8 mouse cellular contexts compared by ENCODE assay signal in the genomic region with DNA sequence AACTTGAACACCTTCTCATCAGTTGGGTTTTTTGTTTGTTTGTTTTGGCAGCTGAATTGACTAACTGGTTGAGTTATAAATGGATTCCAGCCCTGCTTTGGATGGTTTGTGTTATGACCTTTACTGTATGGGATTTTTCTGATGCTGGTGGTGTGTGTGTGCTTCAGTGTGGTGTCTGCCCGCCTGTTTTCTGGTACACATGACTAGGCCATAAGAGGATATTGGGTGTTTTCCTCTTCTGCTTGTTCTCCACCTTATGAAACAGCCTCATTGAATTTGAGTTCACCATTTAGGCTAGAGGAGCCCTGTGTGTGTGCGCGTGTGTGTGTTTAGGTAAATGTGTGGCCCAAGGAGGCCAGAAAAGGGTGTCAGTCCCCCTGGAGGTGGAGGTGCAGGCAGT. TPM values are rescaled to one million over a fixed set of nuclear protein-coding genes. Genes with fewer than 3 reads are reported as not detected.
DNase-seq lines count a peak whose midpoint lies in the region; ATAC-seq and TF ChIP-seq lines count a peak whose summit lies in the region.

No protein-coding gene starts in this region.

- no peak for TF ChIP-seq CTCF in liver, adult 2 months (IDR thresholded peaks at IDR 0.05; ENCODE audit: low read depth, low read length)

- no peak for TF ChIP-seq POLR2A in liver, adult 2 months (IDR thresholded peaks at IDR 0.05; ENCODE audit: extremely low read depth, insufficient read depth, low read length)
- TF ChIP-seq POLR2A in myocyte (IDR thresholded peaks at IDR 0.05; ENCODE audit: insufficient read length, low read depth) = no peak

- no peaks in the 10 kb centered on the region for H3K36me3 ChIP-seq in liver, adult 2 months (ENCODE audit: control insufficient read depth, insufficient read depth, low read length)
- H3K36me3 ChIP-seq in hindbrain, embryonic 16.5 days (ENCODE audit: control insufficient read depth, insufficient read depth, low read length) = no peaks in the 10 kb centered on the region
- no peaks in the 10 kb centered on the region for H3K36me3 ChIP-seq in myocyte (ENCODE audit: control insufficient read depth, insufficient read depth)

- no peaks in the 10 kb centered on the region for H3K27me3 ChIP-seq in liver, adult 2 months (ENCODE audit: control insufficient read depth, insufficient read depth, low read length)
- H3K27me3 ChIP-seq in hindbrain, embryonic 16.5 days (replicated peaks; ENCODE audit: control insufficient read depth, insufficient read depth, low read length) = no peaks in the 10 kb centered on the region
- H3K27me3 ChIP-seq in myocyte (ENCODE audit: control insufficient read depth, insufficient read depth, insufficient read length) = no peaks in the 10 kb centered on the region

- 0 out of 2 replicates have a peak overlapping the region, but pooled peaks have one; percentile 4 for H3K27ac ChIP-seq in liver, adult 2 months (replicated peaks; ENCODE audit: insufficient read depth, low read depth, low read length)
- peak overlapping the region; percentile 99; the same call in 1 of the 2 replicates for H3K27ac ChIP-seq in hindbrain, embryonic 16.5 days (ENCODE audit: low read depth, low read length)

- WGBS in liver, adult 2 months = 29% methylated on average over 3 of the region's 3 CpGs
- WGBS in hindbrain, embryonic 16.5 days = 67% methylated on average over 3 of the region's 3 CpGs

- ATAC-seq in hindbrain, embryonic 16.5 days = no peak

- H3K4me3 ChIP-seq in liver, adult 2 months (ENCODE audit: insufficient read depth, low read depth, low read length) = peak overlapping the region; percentile 72; the same call in 1 of the 2 replicates
- H3K4me3 ChIP-seq in hindbrain, embryonic 16.5 days (ENCODE audit: low read length) = peak overlapping the region; percentile 91
- H3K4me3 ChIP-seq in myocyte = peak overlapping the region; percentile 62

- no peak overlapping the region for H3ac ChIP-seq in myocyte (ENCODE audit: control insufficient read depth, insufficient read length)

- H3K79me2 ChIP-seq in liver, adult 2 months (ENCODE audit: control insufficient read depth, insufficient read depth, low read length) = peaks cover 18% of the 10 kb centered on the region; the same call in 1 of the 2 replicates
- H3K79me2 ChIP-seq in myocyte (ENCODE audit: control insufficient read depth, insufficient read depth) = peaks cover 59% of the 10 kb centered on the region

- no peaks in the 10 kb centered on the region for H3K9me3 ChIP-seq in hindbrain, embryonic 16.5 days (ENCODE audit: control insufficient read depth, low read length)

- DNase-seq in liver, adult 2 months (ENCODE audit: extremely low read depth, low read depth, low spot score) = peak; percentile 71
- DNase-seq in liver (no peak), ZHBTc4 (ENCODE audit: low read depth, low spot score) (peak; percentile 30)
- no peak for DNase-seq in adrenal gland, adult 8-10 months
- DNase-seq in spleen, postnatal 14 days (ENCODE audit: low spot score in 2 of 2) = no peak
- no peak for DNase-seq in right cerebral cortex, postnatal 4 days

- H3K4me1 ChIP-seq in liver, adult 2 months (ENCODE audit: control insufficient read depth, insufficient read depth, low read length) = peaks cover 9% of the 10 kb centered on the region
- peaks cover 25% of the 10 kb centered on the region for H3K4me1 ChIP-seq in hindbrain, embryonic 16.5 days (ENCODE audit: control insufficient read depth, insufficient read depth, low read depth, low read length)

- H3K9ac ChIP-seq in liver, adult 2 months (ENCODE audit: low read depth, low read length) = no peak overlapping the region
- peak overlapping the region; percentile 76 for H3K9ac ChIP-seq in hindbrain, embryonic 16.5 days (ENCODE audit: low read depth, low read length)

- peak overlapping the region; percentile 87 for H3K4me2 ChIP-seq in hindbrain, embryonic 16.5 days (ENCODE audit: low read length)
- peak overlapping the region; percentile 72 for H3K4me2 ChIP-seq in myocyte (ENCODE audit: low read depth)

TF ChIP-seq in myocyte, 11 proteins besides CTCF, POLR2A, EP300 and RAD21:
- TF ChIP-seq TCF3 (IDR thresholded peaks at IDR 0.05; ENCODE audit: insufficient read length, low read depth) (no peak), MAX (IDR thresholded peaks at IDR 0.05; ENCODE audit: low read depth) (no peak), CEBPB (IDR thresholded peaks at IDR 0.05; ENCODE audit: insufficient read depth, poor library complexity, severe bottlenecking) (no peak), TCF12 (IDR thresholded peaks at IDR 0.05; ENCODE audit: insufficient read depth, poor library complexity, severe bottlenecking) (no peak), E2F4 (IDR thresholded peaks at IDR 0.05; ENCODE audit: insufficient read depth) (no peak), REST (IDR thresholded peaks at IDR 0.05; ENCODE audit: insufficient read depth, insufficient read length) (no peak), SRF (IDR thresholded peaks at IDR 0.05; ENCODE audit: control insufficient read depth, insufficient read length, low read depth) (no peak), POLR2AphosphoS2 (IDR thresholded peaks at IDR 0.05; ENCODE audit: insufficient read length, low read depth) (no peak), USF1 (IDR thresholded peaks at IDR 0.05; ENCODE audit: low read depth) (no peak), MYOD1 (IDR thresholded peaks at IDR 0.05; ENCODE audit: control insufficient read depth in 1 of 3, insufficient read length in 2 of 3, low read depth in 2 of 3) (no peak), MYOG (IDR thresholded peaks at IDR 0.05; ENCODE audit: control insufficient read depth in 1 of 3, insufficient read depth in 1 of 3, insufficient read length in 2 of 3, low read depth in 2 of 3) (no peak)
TF ChIP-seq in myocyte: peak in this region for 0.

RNA-seq across cellular contexts. Expression of gene Txndc12, which starts 1.1 kb away (rescaled TPM):
- total RNA-seq in liver, adult 2 months (2014; rRNA removed) = 38.1 and 41.4 TPM in 2 replicates
- polyA plus RNA-seq in liver, adult 2 months (2012; rRNA removed) = 15.3 and 19.4 TPM in 2 replicates
- polyA plus RNA-seq in hindbrain, embryonic 16.5 days (2015; fragmentation: Nextera tagmentation; extraction: Ambion mirVana) = 68.7 and 70.4 TPM in 2 replicates
- polyA plus RNA-seq in myocyte (2012; fragmentation: generic; extraction: Trizol) = 46.4 TPM
- total RNA-seq in adrenal gland, adult 8-10 months (2022) = 10 to 100 TPM; 62.5 to 76.1 (median 70.7) TPM

RNA-seq across cellular contexts. Expression of gene Btf3l4, which starts 2.1 kb away (rescaled TPM):
- total RNA-seq in liver, adult 2 months (2014; rRNA removed) = 27.3 and 29.9 TPM in 2 replicates
- polyA plus RNA-seq in liver, adult 2 months (2012; rRNA removed) = 7.0 and 8.1 TPM in 2 replicates
- 129 and 147 TPM in 2 replicates for polyA plus RNA-seq in hindbrain, embryonic 16.5 days (2015; fragmentation: Nextera tagmentation; extraction: Ambion mirVana)
- polyA plus RNA-seq in myocyte (2012; fragmentation: generic; extraction: Trizol) = 64.3 TPM
- total RNA-seq in adrenal gland, adult 8-10 months (2022) = 100 to 1,000 TPM; 127 to 133 (median 131) TPM

RNA-seq across cellular contexts. Expression of gene Kti12, which starts 12.1 kb away (rescaled TPM):
- total RNA-seq in liver, adult 2 months (2014; rRNA removed) = 8.1 and 11.1 TPM in 2 replicates
- polyA plus RNA-seq in liver, adult 2 months (2012; rRNA removed) = 26.6 and 32.0 TPM in 2 replicates
- 26.1 and 27.7 TPM in 2 replicates for polyA plus RNA-seq in hindbrain, embryonic 16.5 days (2015; fragmentation: Nextera tagmentation; extraction: Ambion mirVana)
- polyA plus RNA-seq in myocyte (2012; fragmentation: generic; extraction: Trizol) = 30.7 TPM
- total RNA-seq in adrenal gland, adult 8-10 months (2022) = 10 to 100 TPM; 30.5 to 36.2 (median 31.8) TPM

RNA-seq across cellular contexts. Expression of gene A730015C16Rik, which starts 12.9 kb away (rescaled TPM):
- total RNA-seq in liver, adult 2 months (2014; rRNA removed) = 0.07 and 0.09 TPM in 2 replicates
- polyA plus RNA-seq in liver, adult 2 months (2012; rRNA removed) = 0.09 and 0.37 TPM in 2 replicates
- 0.66 and 1.0 TPM in 2 replicates for polyA plus RNA-seq in hindbrain, embryonic 16.5 days (2015; fragmentation: Nextera tagmentation; extraction: Ambion mirVana)
- 0.17 TPM for polyA plus RNA-seq in myocyte (2012; fragmentation: generic; extraction: Trizol)
- total RNA-seq in adrenal gland, adult 8-10 months (2022) = not detected

RNA-seq across cellular contexts. Expression of gene Rab3b, which starts 43.4 kb away (rescaled TPM):
- total RNA-seq in liver, adult 2 months (2014; rRNA removed) = 0.09 and 0.27 TPM in 2 replicates
- 0.96 and 1.4 TPM in 2 replicates for polyA plus RNA-seq in liver, adult 2 months (2012; rRNA removed)
- 217 and 249 TPM in 2 replicates for polyA plus RNA-seq in hindbrain, embryonic 16.5 days (2015; fragmentation: Nextera tagmentation; extraction: Ambion mirVana)
- 0.23 TPM for polyA plus RNA-seq in myocyte (2012; fragmentation: generic; extraction: Trizol)
- 10 to 100 TPM; 46.9 to 74.2 (median 55.2) TPM for total RNA-seq in adrenal gland, adult 8-10 months (2022)

Comparison
In these comparisons a context has a peak if more than half of its experiments do, and no peak if none do; other contexts are left out.
1. DNase-seq: peak in liver, adult 2 months (single experiment) and ZHBTc4 (single experiment); none in liver (single experiment), adrenal gland, adult 8-10 months (single experiment), spleen, postnatal 14 days (0 of 2) and right cerebral cortex, postnatal 4 days (single experiment).
2. Peak in every context shown above with its lines, with median percentiles within 50 percentile points of each other: H3K4me3 ChIP-seq.